Mouse (Mus musculus): ENCODE data around the gene Slc13a3.

Slc13a3 gene

GRCm38 (mm10) chr2:165364334-165365091 lies 108.5 kb downstream of the Slc13a3 start:
- peak; percentile 64 for DNase-seq (ENCODE audit: low read depth, low spot score)

DNA sequence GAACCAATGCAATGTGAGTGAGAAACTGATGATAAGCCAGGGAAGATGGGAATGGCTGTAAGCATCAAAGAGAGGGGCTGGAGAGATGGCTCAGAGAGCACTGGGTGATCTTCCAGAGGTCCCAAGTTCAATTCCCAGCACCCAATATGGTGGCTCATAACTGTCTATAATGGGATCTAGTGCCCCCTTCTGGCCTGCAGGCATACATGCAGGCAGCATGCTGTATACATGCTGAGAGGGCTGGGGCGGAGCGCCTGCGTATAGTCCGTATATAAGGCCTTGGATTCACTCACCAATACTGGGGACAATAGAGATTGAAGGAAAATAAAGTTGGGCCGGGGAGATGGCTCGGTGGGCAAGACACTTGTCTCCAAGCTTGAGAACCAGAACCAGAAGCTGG lies 109.7 kb downstream of the Slc13a3 start:
- peak; percentile 41 for DNase-seq (ENCODE audit: low read depth, low spot score)

DNA sequence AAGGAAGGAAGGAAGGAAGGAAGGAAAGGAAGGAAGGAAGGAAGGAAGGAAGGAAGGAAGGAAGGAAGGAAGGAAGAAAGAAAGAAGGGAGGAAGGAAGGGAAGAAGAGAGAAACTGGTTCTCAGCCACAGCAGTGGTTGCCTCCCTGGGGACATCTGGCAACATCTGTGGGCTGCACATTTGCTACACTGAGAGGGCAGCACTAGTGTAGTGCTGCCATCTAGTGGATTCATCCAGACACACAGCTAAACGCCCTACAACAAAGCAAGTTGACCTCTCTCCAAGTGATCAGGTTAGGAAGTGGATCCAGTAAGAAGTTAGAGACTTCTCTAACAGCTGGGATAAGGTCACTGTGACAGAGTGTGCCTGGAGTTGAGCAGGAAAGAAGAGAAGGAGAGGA lies 112.2 kb downstream of the Slc13a3 start:
- DNase-seq (ENCODE audit: low read depth, low spot score) = peak; percentile 81
